Comparison of ENCODE assay signal across 8 mouse cellular contexts in the genomic region with DNA sequence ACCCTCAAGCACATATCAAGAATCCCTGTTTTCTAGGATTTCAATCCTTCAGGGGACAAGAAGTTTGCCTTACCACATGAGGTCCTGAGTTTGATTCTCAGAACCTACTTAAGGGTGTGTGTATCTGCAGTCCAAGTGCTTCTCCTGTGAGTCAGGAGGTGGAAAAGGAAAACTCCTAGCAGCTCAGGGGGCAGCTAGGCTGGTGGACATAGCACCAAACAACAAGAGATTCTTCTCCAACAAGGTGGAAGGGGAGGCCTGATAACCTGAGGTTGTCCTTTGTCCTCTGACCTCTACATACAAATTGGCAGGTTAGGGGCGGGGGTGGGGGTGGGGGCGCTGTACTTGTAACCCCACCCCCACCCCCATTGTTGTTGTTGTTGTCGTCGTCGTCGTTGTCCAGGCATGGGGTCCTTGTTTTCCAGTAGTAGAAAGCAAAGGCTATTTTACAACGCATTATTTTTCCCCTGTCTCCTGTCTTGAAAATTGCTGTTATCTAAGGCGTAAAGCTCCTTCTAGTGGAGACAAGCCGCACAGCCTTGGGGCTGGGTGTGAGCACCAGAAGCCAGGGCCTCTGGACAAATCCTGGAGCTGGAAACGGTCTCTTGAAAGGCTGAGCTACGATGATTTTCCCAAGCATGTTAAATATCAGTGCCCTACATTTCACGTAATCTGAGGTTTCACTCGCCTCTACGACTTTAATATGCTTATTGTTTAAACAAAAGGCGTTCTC. TPM values are rescaled to one million over a fixed set of nuclear protein-coding genes. Genes with fewer than 3 reads are reported as not detected.
DNase-seq lines count a peak whose midpoint lies in the region; ATAC-seq and TF ChIP-seq lines count a peak whose summit lies in the region.

No protein-coding gene starts in this region.

- peak; percentile 88 for TF ChIP-seq CTCF in lung, postnatal 0 days (IDR thresholded peaks at IDR 0.05)

- H3K9me3 ChIP-seq in lung, postnatal 0 days (ENCODE audit: low read length) = no peaks in the 10 kb centered on the region

- TF ChIP-seq EP300 in lung, postnatal 0 days (IDR thresholded peaks at IDR 0.05) = no peak

- ATAC-seq in hematopoietic stem cell, adult 5-6 weeks (replicated peaks in 1 of 2; ENCODE audit: insufficient read depth in 1 of 2, low FRiP score in 2 of 2, low TSS enrichment in 1 of 2, low read depth in 1 of 2, poor library complexity in 2 of 2, severe bottlenecking in 2 of 2) = peak; percentile 87 to 91
- ATAC-seq in lung, postnatal 0 days = peak; percentile 91

- WGBS in lung, postnatal 0 days = 2% methylated on average over 14 of the region's 15 CpGs

- DNase-seq in Muller cell, postnatal 12 days (ENCODE audit: inconsistent ontology term) = peak; percentile 78
- DNase-seq in cerebellum, adult 8-10 months = peak; percentile 69
- DNase-seq in forelimb bud, embryonic 11.5 days (ENCODE audit: low read depth, low spot score) = peak; percentile 69
- DNase-seq in layer of hippocampus, postnatal 10 days (ENCODE audit: low spot score in 2 of 2) = peak; percentile 69 to 77
- peak; percentile 90 for DNase-seq in lung, postnatal 0 days (ENCODE audit: low spot score)
- DNase-seq in ovary, postnatal 36 days (ENCODE audit: low spot score) = peak; percentile 74
- peak; percentile 37 for DNase-seq in thymus, postnatal 25 days

- H3K36me3 ChIP-seq in lung, postnatal 0 days (ENCODE audit: insufficient read depth, low read length) = no peaks in the 10 kb centered on the region

- no peak overlapping the region for H3K9ac ChIP-seq in lung, postnatal 0 days (replicated peaks; ENCODE audit: low read depth)

- H3K27me3 ChIP-seq in lung, postnatal 0 days (replicated peaks; ENCODE audit: insufficient read depth, low read length) = no peaks in the 10 kb centered on the region

- H3K27ac ChIP-seq in lung, postnatal 0 days (ENCODE audit: low read length) = no peak overlapping the region

- no peaks in the 10 kb centered on the region for H3K4me1 ChIP-seq in lung, postnatal 0 days (ENCODE audit: insufficient read depth, low read depth, low read length)

- peak overlapping the region; percentile 43 for H3K4me2 ChIP-seq in lung, postnatal 0 days (replicated peaks; ENCODE audit: low read depth, low read length)

- H3K4me3 ChIP-seq in lung, postnatal 0 days (ENCODE audit: low read depth, low read length) = peak overlapping the region; percentile 14; the same call in 1 of the 2 replicates

RNA-seq across cellular contexts. Expression of gene Klhl7, which starts 23.3 kb away (rescaled TPM):
- 32.9 and 41.4 TPM in 2 replicates for total RNA-seq in hematopoietic stem cell, adult 5-6 weeks (2017)
- 100 to 1,000 TPM; 128 to 135 TPM for total RNA-seq in layer of hippocampus, postnatal 10 days (2021)
- 22.6 and 26.6 TPM in 2 replicates for polyA plus RNA-seq in lung, postnatal 0 days (2015; fragmentation: Nextera tagmentation; extraction: Ambion mirVana)

RNA-seq across cellular contexts. Expression of gene Fam126a, which starts 46.7 kb away (rescaled TPM):
- 19.6 and 20.2 TPM in 2 replicates for total RNA-seq in hematopoietic stem cell, adult 5-6 weeks (2017)
- total RNA-seq in layer of hippocampus, postnatal 10 days (2021) = 10 to 100 TPM; 38.9 to 40.4 TPM
- 11.5 and 12.4 TPM in 2 replicates for polyA plus RNA-seq in lung, postnatal 0 days (2015; fragmentation: Nextera tagmentation; extraction: Ambion mirVana)

Comparison
In these comparisons a context has a peak if more than half of its experiments do, and no peak if none do; other contexts are left out.
1. DNase-seq: peak in every context shown above with its lines; median percentile 90 in lung, postnatal 0 days; 78 in Muller cell, postnatal 12 days; 74 in ovary, postnatal 36 days; 73 in layer of hippocampus, postnatal 10 days; 69 in cerebellum, adult 8-10 months; 69 in forelimb bud, embryonic 11.5 days; 37 in thymus, postnatal 25 days.